In the genomic region with DNA sequence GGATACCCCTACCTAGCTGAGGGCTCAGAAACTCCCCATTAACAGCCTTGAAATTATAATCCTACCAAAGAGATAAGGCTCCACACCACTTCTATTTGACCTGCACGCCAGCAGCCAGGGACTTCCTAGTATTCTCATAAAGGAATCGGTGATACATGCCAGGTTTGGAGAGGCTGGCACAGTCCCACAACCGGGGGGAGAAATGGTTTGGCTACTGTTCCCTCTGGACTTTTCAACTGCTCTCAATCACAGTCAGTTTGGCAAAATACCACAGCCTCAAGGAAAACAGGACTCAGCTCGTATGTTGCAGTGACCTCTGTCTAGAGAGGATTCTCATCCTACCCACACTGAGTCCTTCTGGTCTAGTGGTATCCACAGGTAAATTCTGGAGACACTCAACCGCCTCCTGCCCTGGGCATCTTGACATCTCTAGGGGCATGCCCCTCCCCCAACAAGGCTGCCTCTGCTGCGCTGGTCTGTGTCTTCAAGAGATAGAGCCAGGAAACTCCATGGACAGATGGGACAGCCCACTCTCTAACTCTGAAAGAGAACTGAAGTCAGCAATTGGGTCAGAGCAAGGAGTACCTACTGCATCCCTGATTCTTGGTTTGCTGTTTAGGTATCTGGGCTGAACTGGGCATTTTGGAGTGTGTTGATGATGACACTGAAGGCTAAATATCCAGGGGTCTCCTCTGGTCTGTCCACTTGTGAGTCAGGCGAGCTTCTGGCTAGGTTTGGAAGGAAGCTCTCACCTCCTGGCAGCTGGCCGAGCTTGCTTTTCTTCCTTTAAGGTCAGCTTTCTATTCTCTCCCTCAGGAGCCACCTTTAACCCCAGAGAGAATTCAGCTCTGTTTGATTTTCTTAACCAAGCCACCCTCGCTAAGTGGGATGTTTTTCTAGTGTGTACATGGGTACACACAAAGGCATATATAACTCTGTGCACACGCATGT, we compare ENCODE assay signal across 11 mouse cellular contexts.
DNase-seq lines count a peak whose midpoint lies in the region; ATAC-seq lines count a peak whose summit lies in the region.
"Had no signal": no experiment of that assay in that cellular context is flagged by ENCODE, and none has a peak within 500 bp of the region (broad histone marks: within the 10 kb centered on the region; RNA-seq: fewer than 3 reads in every experiment).

No protein-coding gene starts in this region.

- no peak for ATAC-seq in heart, embryonic 12.5 days (ENCODE audit: insufficient number of reproducible peaks, low FRiP score)
- 0 out of 2 replicates have a peak, but pooled peaks have one; percentile 24 for ATAC-seq in heart, embryonic 15.5 days (replicated peaks; ENCODE audit: insufficient number of reproducible peaks, insufficient read depth, low FRiP score, low read depth)
- ATAC-seq in erythroid progenitor cell, adult 5-6 weeks (replicated peaks; ENCODE audit: low FRiP score, poor library complexity, severe bottlenecking): no peak

- 42% methylated on average over 10 of the region's 10 CpGs for WGBS in heart, embryonic 12.5 days
- WGBS in heart, embryonic 15.5 days: 44% methylated on average over 10 of the region's 10 CpGs

- H3K9ac ChIP-seq in heart, embryonic 12.5 days: no peak overlapping the region
- no peak overlapping the region for H3K9ac ChIP-seq in heart, embryonic 15.5 days
- H3K9ac ChIP-seq: hindbrain, embryonic 13.5 days had no signal

- no peaks in the 10 kb centered on the region for H3K36me3 ChIP-seq in heart, embryonic 12.5 days
- H3K36me3 ChIP-seq in heart, embryonic 15.5 days: no peaks in the 10 kb centered on the region
- H3K36me3 ChIP-seq: hindbrain, embryonic 13.5 days had no signal

- H3K9me3 ChIP-seq in heart, embryonic 12.5 days (replicated peaks): no peaks in the 10 kb centered on the region
- H3K9me3 ChIP-seq in heart, embryonic 15.5 days (replicated peaks): no peaks in the 10 kb centered on the region
- H3K9me3 ChIP-seq: hindbrain, embryonic 13.5 days had no signal

- no peak overlapping the region for H3K4me3 ChIP-seq in heart, embryonic 12.5 days
- H3K4me3 ChIP-seq in heart, embryonic 15.5 days: no peak overlapping the region
- H3K4me3 ChIP-seq: hindbrain, embryonic 13.5 days had no signal

- no peak overlapping the region for H3K27ac ChIP-seq in heart, embryonic 12.5 days (ENCODE audit: poor library complexity, severe bottlenecking)
- peak overlapping the region; percentile 28; the same call in 1 of the 2 replicates for H3K27ac ChIP-seq in heart, embryonic 15.5 days
- H3K27ac ChIP-seq: hindbrain, embryonic 13.5 days had no signal

- peak; percentile 71 to 75 for DNase-seq in heart, adult 18-20 months
- DNase-seq in lung, adult 18-20 months: peak; percentile 71 to 75
- DNase-seq in lung, postnatal 4 days: no peak
- DNase-seq in lung, postnatal 10 days: peak; percentile 29
- DNase-seq in spleen, postnatal 10 days (ENCODE audit: low spot score in 2 of 2): no peak
- DNase-seq: thymus, adult 18-20 months had no signal

- H3K27me3 ChIP-seq in heart, embryonic 12.5 days (replicated peaks): peaks cover 49% of the 10 kb centered on the region
- H3K27me3 ChIP-seq in heart, embryonic 15.5 days: peaks cover 4% of the 10 kb centered on the region; the same call in 1 of the 2 replicates
- H3K27me3 ChIP-seq: CH12.LX had no signal

- H3K4me1 ChIP-seq in heart, embryonic 12.5 days (replicated peaks): peaks cover 40% of the 10 kb centered on the region
- H3K4me1 ChIP-seq in heart, embryonic 15.5 days (replicated peaks): peaks cover 29% of the 10 kb centered on the region

- no peak overlapping the region for H3K4me2 ChIP-seq in heart, embryonic 12.5 days
- no peak overlapping the region for H3K4me2 ChIP-seq in heart, embryonic 15.5 days
- H3K4me2 ChIP-seq: hindbrain, embryonic 13.5 days had no signal

Comparison
In these comparisons a context has a peak if more than half of its experiments do, and no peak if none do; other contexts are left out.
1. DNase-seq: peak in heart, adult 18-20 months (2 of 2), lung, adult 18-20 months (2 of 2) and lung, postnatal 10 days (single experiment); none in lung, postnatal 4 days (0 of 2) and spleen, postnatal 10 days (0 of 2).